Mouse (Mus musculus) cerebellum, adult 9-10 months (tissue): ENCODE measurements around the gene Nadsyn1.

Source experiments
- DNase-seq: peaks from one replicate; pipeline ENCODE4 v3.0.0; 2022

The Nadsyn1 gene

GRCm38 (mm10) chr7:143822375-143823265 lies at the start of gene Nadsyn1, which contains the start of gene Dhcr7:
TSS of gene Nadsyn1 (minus strand) at chr7:143822849.
TSS of gene Dhcr7 (plus strand) at chr7:143823145.
- peak; percentile 99 for DNase-seq

- no peak for DNase-seq
Observed at GRCm38 (mm10) chr7:143868874-143869273, 46.2 kb upstream of the Nadsyn1 start.

GRCm38 (mm10) chr7:143866538-143866937 lies 43.9 kb upstream of the Nadsyn1 start, which contains the start of gene Gm498:
TSS of gene Gm498 (plus strand) at chr7:143866838.
- no peak for DNase-seq

- no peak for DNase-seq
Observed at GRCm38 (mm10) chr7:143848768-143849482, 26.3 kb upstream of the Nadsyn1 start.

- DNase-seq: no peak
Observed at GRCm38 (mm10) chr7:143848127-143848767, 25.6 kb upstream of the Nadsyn1 start.

- no peak for DNase-seq
Observed at GRCm38 (mm10) chr7:143841301-143841700, 18.7 kb upstream of the Nadsyn1 start.

GRCm38 (mm10) chr7:143840121-143840520 lies 17.5 kb upstream of the Nadsyn1 start:
- no peak for DNase-seq

- no peak for DNase-seq
Observed at GRCm38 (mm10) chr7:143837705-143838358, 15.2 kb upstream of the Nadsyn1 start.

- DNase-seq: no peak
Observed at GRCm38 (mm10) chr7:143834972-143835371, 12.3 kb upstream of the Nadsyn1 start.

GRCm38 (mm10) chr7:143834316-143834715 lies 11.7 kb upstream of the Nadsyn1 start:
- no peak for DNase-seq

- no peak for DNase-seq
Observed at GRCm38 (mm10) chr7:143833581-143834190, 11.0 kb upstream of the Nadsyn1 start.

- no peak for DNase-seq
Observed at GRCm38 (mm10) chr7:143832611-143833010, 10.0 kb upstream of the Nadsyn1 start.

GRCm38 (mm10) chr7:143832196-143832595 lies 9.5 kb upstream of the Nadsyn1 start:
- no peak for DNase-seq

GRCm38 (mm10) chr7:143830399-143830798 lies 7.8 kb upstream of the Nadsyn1 start:
- no peak for DNase-seq

GRCm38 (mm10) chr7:143829504-143830331 lies 7.1 kb upstream of the Nadsyn1 start:
- DNase-seq: peak; percentile 95

GRCm38 (mm10) chr7:143826985-143827384 lies 4.3 kb upstream of the Nadsyn1 start:
- no peak for DNase-seq

- no peak for DNase-seq
Observed at GRCm38 (mm10) chr7:143823266-143823605, 587 bp upstream of the Nadsyn1 start.

GRCm38 (mm10) chr7:143821241-143821640 lies 1.4 kb downstream of the Nadsyn1 start:
- no peak for DNase-seq

GRCm38 (mm10) chr7:143819201-143819600 lies 3.4 kb downstream of the Nadsyn1 start:
- DNase-seq: no peak

- DNase-seq: no peak
Observed at GRCm38 (mm10) chr7:143808909-143809308, 13.7 kb downstream of the Nadsyn1 start.

- DNase-seq: no peak
Observed at GRCm38 (mm10) chr7:143805199-143805624, 17.4 kb downstream of the Nadsyn1 start.
